Mouse (Mus musculus) testis, adult 2 months (tissue): ENCODE measurements around the gene Tectb.

Experiments used
- CTCF ChIP-seq: fragments of 200-500 bp; IDR thresholded peaks from 2 replicates; pipeline ENCODE4 v1.5.1; 2012; ENCODE audit warnings: low read depth, mild to moderate bottlenecking, inconsistent platforms, low read length, moderate library complexity; ENCODE audit not compliant: control insufficient read depth, insufficient read depth, insufficient replicate concordance
- POLR2A ChIP-seq: fragments of 200-500 bp; IDR thresholded peaks from 2 replicates; pipeline ENCODE4 v1.6.1; 2012; ENCODE audit warnings: low read depth, mild to moderate bottlenecking, inconsistent platforms, low read length, moderate library complexity; ENCODE audit not compliant: control insufficient read depth

- TF ChIP-seq POLR2A = no peak
- no peak for TF ChIP-seq CTCF
Observed at GRCm38 (mm10) chr19:55219359-55219758, 38.8 kb downstream of the Tectb start.
